In the genomic region with DNA sequence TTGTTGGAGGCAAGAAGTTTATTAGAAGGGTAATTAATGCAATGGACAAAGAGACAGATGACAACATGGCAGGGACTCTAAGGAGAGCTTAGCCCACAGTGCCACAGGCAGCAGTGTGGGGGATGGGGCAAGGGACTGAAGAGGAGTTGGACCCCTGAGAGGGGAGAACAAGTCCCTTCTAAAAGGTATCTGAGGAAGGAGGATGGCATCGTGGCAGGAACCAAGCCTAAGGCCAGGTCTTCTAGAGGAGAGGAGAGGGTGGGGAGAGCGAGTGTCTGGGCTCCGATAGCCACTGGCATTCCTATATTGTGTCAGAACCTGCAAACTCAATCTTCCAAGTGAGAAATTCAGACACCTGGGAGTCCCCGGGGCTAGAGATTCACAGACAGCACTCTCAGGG, we compare ENCODE assay signal across 26 mouse cellular contexts.
"Had no signal": no experiment of that assay in that cellular context is flagged by ENCODE, and none has a peak within 500 bp of the region (broad histone marks: within the 10 kb centered on the region; RNA-seq: fewer than 3 reads in every experiment).

No protein-coding gene starts in this region.

- H3K4me3 ChIP-seq: embryonic facial prominence, embryonic 10.5 days; embryonic facial prominence, embryonic 12.5 days; embryonic facial prominence, embryonic 13.5 days; embryonic facial prominence, embryonic 15.5 days; erythroblast, embryonic 14.5 days; forebrain, embryonic 10.5 days; forebrain, embryonic 12.5 days; forebrain, embryonic 13.5 days; forebrain, embryonic 15.5 days; gastrocnemius, adult 2 months; heart, adult 2 months had no signal

- H3K27ac ChIP-seq: embryonic facial prominence, embryonic 10.5 days; embryonic facial prominence, embryonic 12.5 days; embryonic facial prominence, embryonic 13.5 days; embryonic facial prominence, embryonic 15.5 days; forebrain, embryonic 10.5 days; forebrain, embryonic 12.5 days; forebrain, embryonic 13.5 days; forebrain, embryonic 15.5 days; gastrocnemius, adult 2 months; heart, adult 2 months had no signal

- DNase-seq: cerebellum, adult 2 months; cerebellum, adult 8-10 months; cerebellum, adult 9-10 months; cerebellum, adult 9-11 months; cerebellum, postnatal 10 days; cerebellum, postnatal 14 days; cerebellum, postnatal 25 days; cerebellum, postnatal 36 days; embryo, embryonic 11 days; forebrain, postnatal 0 days; gastrocnemius, adult 2 months; gastrocnemius, postnatal 10 days; gastrocnemius, postnatal 14 days; gastrocnemius, postnatal 25 days; gastrocnemius, postnatal 36 days; heart, adult 18-20 months; heart, adult 2 months had no signal

- H3K9me3 ChIP-seq: embryonic facial prominence, embryonic 10.5 days; embryonic facial prominence, embryonic 12.5 days; embryonic facial prominence, embryonic 13.5 days; embryonic facial prominence, embryonic 15.5 days; forebrain, embryonic 10.5 days; forebrain, embryonic 12.5 days; forebrain, embryonic 13.5 days; forebrain, embryonic 15.5 days had no signal

- H3K27me3 ChIP-seq: embryonic facial prominence, embryonic 12.5 days; embryonic facial prominence, embryonic 13.5 days; embryonic facial prominence, embryonic 15.5 days; forebrain, embryonic 12.5 days; forebrain, embryonic 13.5 days; forebrain, embryonic 15.5 days had no signal

- H3K36me3 ChIP-seq: embryonic facial prominence, embryonic 10.5 days; embryonic facial prominence, embryonic 12.5 days; embryonic facial prominence, embryonic 13.5 days; embryonic facial prominence, embryonic 15.5 days; forebrain, embryonic 10.5 days; forebrain, embryonic 12.5 days; forebrain, embryonic 15.5 days had no signal

- H3K4me1 ChIP-seq: embryonic facial prominence, embryonic 10.5 days; embryonic facial prominence, embryonic 12.5 days; embryonic facial prominence, embryonic 13.5 days; embryonic facial prominence, embryonic 15.5 days; forebrain, embryonic 10.5 days had no signal
